Mouse (Mus musculus) left cerebral cortex, postnatal 14 days (tissue): ENCODE measurements around the gene Bud13. TPM values are rescaled to one million over a fixed set of nuclear protein-coding genes. Genes with fewer than 3 reads are reported as not detected.
"Not testable (repeated sequence)": the region's sequence is repeated elsewhere in the genome, so short reads cannot be mapped to it uniquely, and the experiment has no call there.

ENCODE experiments used
- DNase-seq, 2 experiments: peaks; one replicate each; pipeline ENCODE4 v3.0.0; 2021 to 2022; ENCODE audit warnings: low spot score in 2 of 2, mixed read lengths in 1 of 2
- intact Hi-C: fragments of 180-260 bp; cut with DNase I; formaldehyde crosslinking; loops from one replicate; pipeline ENCODE4 v1.15.1; 2025
- total RNA-seq, 2 experiments: library from RNA; stranded (reverse); gene quantifications; 2 replicates each; pipeline ENCODE4 v1.2.3; 2021

The Bud13 gene
- total RNA-seq, 2 experiments from 2014 or later = 9.4 to 11.3 TPM

DNA sequence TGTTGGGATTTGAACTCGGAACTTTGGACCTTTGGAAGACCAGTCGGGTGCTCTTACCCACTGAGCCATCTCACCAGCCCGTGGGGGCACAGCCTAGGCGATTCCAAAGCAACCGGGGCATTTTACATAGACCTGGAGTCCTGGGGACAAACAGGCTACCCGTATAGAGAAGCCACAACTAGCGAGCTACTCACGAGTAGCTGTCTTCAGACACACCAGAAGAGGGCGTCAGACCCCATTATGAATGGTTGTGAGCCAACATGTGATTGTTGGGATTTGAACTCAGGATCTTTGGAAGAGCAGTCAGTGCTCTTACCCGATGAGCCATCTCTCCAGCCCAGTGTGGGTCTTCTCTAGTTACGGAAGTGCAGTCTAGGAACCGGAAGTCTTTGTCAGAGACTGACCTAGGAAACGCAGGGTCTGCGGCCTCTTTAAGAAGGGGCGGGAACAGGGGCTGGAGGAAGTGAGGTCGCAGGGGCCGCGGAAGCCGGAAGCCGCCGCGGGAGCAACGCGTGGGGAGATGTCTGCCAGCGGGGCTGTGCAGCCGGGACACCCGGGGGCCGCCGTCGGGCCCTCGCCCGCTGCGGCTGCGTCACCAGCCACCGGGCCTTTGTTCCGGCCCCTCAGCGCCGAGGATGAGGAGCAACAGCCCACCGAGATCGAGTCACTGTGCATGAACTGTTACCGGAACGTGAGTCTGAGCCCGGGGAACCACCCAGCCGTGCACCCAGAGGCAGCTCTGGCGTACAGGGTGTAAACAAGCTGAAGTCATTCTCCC is 9.9 kb upstream of the Bud13 start, which contains the start of gene Zpr1:
Gene Zpr1, plus strand, starts transcription at position 388 of the 778 bp plus-strand sequence.
- peak; percentile 88 to 89 for DNase-seq
- intact Hi-C loops = no loop called here

GRCm38 (mm10) chr9:46274494-46274893 is 8.3 kb upstream of the Bud13 start:
- no peak for DNase-seq
- intact Hi-C loops = no loop called here

DNA sequence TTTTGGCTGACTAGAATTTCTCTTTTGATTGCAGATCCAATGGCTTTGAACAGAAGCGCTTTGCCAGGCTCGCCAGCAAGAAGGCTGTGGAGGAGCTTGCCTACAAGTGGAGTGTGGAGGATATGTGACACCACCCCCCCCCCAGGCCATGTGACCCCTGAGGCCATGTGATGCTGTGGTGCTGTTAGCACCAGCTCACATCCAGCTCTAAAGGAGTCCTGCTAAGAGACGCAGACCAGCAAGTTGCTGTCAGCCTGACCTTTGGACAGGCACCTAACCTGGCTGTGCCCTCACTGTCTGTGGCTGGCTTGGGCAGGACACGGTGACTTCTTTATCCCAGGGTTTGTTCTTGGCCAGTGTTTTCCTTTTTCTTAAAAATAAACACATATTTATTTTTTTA is 15.6 kb downstream of the Bud13 start:
- DNase-seq = no peak
- intact Hi-C loops = no loop called here

GRCm38 (mm10) chr9:46302142-46302541 is 19.3 kb downstream of the Bud13 start:
- intact Hi-C loops = no loop called here
- peak; percentile 74 to 78 for DNase-seq

DNA sequence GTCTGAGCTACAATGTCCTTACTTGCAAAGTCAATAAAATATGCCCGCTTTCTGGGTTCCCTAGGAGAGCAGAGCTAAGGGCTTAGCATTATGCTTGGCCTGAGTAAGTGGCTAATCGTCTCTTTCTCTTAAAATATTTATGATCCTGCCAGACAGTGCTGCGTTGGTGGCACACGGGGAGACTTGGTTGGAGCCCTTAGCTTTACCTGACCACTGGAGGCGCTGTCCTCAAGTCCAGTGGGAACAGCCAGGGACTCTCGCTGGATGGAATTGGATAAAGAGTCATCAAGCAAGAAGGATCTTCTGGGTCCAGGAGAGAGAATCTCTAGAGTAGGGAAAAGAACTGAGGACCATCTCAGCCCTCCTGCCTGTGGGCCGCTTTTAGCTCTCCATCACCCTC is 26.3 kb downstream of the Bud13 start:
- no peak for DNase-seq
- intact Hi-C loops = no loop called here

DNA sequence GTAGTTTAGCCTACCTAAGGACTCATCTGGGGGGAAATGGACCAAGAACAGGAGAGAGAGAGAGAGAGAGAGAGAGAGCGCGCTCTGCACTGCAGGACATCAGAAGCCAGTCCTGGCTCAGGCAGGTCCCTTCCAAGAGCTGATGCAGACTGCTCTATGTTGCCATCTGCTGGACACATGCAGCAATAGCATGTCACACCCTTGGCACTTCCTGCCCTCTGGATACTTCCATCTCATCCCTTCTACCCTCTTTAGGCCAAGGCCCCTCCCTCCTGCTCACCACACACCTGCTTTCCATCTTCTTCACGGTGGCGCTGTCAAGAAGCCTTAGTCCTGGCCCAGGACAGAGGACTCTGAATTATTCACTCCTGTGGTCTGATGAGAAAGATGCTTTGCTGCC is 31.7 kb downstream of the Bud13 start:
- intact Hi-C loops = no loop called here
- DNase-seq = peak; percentile 63 to 71

GRCm38 (mm10) chr9:46314921-46315320 is 32.1 kb downstream of the Bud13 start:
- intact Hi-C loops = no loop called here
- DNase-seq = no peak

DNA sequence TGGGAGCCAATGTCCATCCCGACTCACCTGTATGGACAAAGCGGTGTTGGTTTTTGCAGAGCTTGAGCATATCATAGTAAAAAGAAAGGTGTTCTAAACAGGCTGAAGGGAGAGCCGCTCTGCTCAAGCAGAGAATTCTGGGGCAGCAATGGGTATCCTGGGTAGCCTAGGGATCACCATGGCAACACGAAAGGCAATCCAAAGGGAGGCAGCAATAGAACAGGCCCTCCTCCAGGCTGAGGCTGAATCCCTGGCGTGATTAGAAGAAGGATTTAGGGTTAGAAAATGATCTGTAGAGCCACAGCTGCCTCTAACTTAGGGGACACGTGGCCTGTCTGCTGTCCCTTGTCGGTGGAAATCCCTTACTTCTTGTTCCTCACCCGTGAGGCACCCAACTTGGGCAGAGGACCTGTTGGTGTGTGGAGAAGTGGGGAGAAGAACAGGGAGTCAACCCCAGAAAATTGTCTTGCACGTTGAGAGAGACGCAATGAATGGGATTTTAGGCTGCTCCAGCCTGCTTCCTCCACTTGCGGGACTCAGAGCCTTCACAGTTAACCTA is 33.1 kb downstream of the Bud13 start:
- DNase-seq = peak; percentile 52 to 56
- intact Hi-C loops = no loop called here

DNA sequence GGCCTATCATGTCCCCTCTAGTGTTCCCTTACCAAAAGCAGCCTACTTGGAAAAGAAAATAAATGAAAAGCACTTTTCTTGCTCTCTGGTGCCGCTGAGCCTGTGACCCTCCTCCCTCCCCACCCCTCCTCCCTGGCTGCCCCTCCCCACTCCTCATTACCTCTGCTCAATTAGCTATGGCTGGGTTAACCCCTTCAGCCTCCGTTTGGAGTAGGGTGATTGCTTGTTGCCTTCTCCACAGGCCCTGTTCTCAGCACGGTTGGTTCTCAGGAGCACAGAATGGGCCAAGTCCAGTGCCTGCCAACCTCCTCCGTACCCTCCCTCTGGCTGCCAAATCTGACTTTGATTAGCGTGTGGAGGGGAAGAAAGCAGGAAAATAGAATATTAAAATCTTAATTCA is 33.6 kb downstream of the Bud13 start:
- intact Hi-C loops = no loop called here
- no peak for DNase-seq

DNA sequence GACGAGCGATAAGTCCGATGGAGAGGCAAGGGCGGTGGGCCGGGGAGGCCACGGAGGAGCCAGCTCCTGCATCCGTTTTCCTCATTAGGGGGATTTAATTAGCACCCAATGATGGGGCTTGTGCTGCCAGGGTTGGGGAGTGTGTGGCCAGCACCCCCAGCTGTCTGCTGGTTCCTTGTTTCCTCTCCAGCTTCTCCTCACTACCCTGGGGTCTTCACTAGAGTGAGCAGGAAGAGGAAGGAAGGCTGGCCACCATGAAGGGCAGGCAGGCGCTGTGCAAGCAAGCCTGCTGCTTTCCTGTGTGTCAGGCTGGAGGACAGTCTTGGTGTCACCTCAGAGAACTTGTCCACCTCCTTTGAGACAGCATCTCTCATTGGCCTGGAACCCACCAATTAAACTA is 34.1 kb downstream of the Bud13 start:
- DNase-seq = no peak

DNA sequence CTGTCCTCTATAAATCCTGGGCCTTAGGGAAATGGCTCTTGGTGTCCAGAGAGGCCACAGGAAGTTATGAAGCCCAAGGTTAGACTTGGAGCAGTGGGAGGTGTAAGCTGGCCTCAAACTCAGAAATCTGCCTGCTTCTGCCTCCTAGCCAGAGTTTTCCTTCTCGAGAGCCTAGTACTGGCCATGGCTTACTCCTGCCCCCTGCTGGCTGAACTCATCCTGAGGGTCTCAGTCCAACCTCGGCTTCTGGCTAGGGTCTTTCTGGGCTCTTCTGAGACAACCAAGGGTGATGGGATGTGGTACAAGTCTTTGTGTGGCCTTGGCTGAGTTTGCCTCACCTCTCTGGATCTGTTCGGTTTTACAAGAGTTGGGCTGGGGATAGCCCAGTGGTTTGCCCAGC is 35.1 kb downstream of the Bud13 start:
- intact Hi-C loops = no loop called here
- no peak for DNase-seq

More for the DNA sequence above, 34.1 kb downstream of the Bud13 start:
- intact Hi-C loops = no loop called here

- intact Hi-C loops, DNase-seq: not testable (repeated sequence)
Observed at GRCm38 (mm10) chr9:46319886-46320285, 37.1 kb downstream of the Bud13 start, which contains the start of gene 4931429L15Rik. Gene 4931429L15Rik, minus strand, starts transcription at chr9:46319986.

DNA sequence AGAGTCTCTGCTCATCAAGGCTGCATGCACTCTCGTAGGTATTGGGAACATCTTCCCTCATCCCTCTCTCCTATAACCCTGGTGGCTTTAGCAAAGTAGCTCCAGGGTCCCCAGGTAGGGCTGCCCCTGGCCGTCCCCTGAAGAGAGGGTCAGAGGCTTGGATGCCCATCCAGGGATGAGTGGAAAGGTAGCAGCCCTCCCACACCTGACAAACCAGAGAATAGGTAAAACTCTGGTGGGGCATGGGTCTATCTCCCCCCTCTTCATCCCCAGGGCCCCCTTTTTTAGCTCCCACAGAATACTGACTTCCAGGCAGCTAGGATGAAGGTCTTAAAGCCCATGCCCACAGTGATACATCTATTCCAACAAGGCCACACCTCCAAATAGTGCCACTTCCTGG is 37.7 kb downstream of the Bud13 start:
- DNase-seq = no peak
- intact Hi-C loops = no loop called here

DNA sequence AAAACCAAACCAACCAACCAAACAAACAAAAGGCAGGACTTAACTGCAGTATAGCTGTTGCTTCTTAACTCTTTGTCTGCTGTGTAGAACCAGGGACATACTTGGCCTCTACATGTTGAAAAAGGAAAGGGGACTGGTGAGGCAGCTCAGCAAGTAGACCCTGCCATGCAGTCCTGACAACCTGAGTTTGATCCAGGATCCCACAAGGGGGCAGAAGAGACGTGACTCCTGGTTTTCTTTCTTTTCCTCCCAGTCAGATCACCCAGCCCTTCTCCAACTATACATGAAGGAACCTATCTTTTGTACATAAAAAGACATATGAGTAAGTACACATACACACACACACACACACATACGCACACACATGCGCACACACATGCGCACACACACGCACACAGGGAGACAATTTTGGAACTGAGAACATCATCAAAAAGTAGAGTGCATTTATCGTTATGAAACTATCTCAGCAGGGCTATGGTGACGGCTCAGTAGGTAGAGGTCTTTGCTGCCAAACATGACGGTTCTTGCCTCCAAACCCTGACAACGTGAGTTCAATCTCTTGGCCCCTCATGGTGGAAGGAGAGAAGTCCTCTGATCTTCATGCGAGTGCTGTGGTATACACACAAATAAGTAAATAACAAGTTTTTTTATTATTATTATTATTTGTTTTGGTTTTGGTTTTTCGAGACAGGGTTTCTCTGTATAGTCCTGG is 44.0 kb downstream of the Bud13 start:
- DNase-seq = no peak
- intact Hi-C loops = no loop called here

- intact Hi-C loops = no loop called here
- no peak for DNase-seq
Observed at GRCm38 (mm10) chr9:46327706-46328571, 45.1 kb downstream of the Bud13 start.

- intact Hi-C loops = no loop called here
- peak; percentile 66 to 70 for DNase-seq
Observed at GRCm38 (mm10) chr9:46328572-46329249, 45.9 kb downstream of the Bud13 start.

- DNase-seq = no peak
- intact Hi-C loops = no loop called here
Observed at GRCm38 (mm10) chr9:46329250-46329648, 46.4 kb downstream of the Bud13 start.

GRCm38 (mm10) chr9:46329801-46330585 is 47.2 kb downstream of the Bud13 start:
- no peak for DNase-seq
- intact Hi-C loops = no loop called here
